Mouse (Mus musculus): ENCODE data around the gene Elk3.

DNA sequence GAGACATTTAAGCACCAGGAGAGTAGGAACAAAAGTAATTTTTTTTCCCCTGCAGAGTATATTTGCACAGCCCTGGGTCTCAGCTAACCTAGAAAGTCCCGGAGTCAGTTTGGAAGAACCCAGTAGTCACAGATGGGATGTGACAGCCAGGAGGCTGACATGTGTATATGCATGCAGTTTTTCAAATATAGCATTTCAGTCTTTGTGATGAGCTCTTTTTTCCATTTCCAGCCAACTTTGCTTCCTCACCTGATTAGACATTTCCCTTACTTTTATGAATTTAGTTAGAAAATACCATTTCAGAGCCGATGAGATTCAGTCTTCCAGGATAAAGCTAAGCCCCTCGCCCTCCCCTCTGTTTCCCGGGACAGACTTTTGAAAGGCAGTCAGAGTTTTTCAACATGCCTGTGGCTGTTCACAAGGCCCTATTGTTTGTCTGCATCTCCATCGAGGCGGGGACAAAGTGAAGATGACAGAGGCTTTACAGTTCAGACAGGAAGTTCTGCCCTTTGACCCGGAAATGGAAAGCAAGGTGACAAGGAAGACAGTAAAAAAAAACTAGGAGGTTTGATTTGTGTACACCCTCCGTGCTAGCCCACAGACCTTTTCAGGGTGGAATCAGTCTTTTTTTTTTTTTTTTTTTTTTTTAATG, 44.5 kb upstream of the Elk3 start:
- no peak for TF ChIP-seq CTCF (IDR thresholded peaks at IDR 0.05; ENCODE audit: insufficient read depth, low read length)
- no peak for TF ChIP-seq POLR2A (IDR thresholded peaks at IDR 0.05; ENCODE audit: borderline replicate concordance, extremely low read depth, low read depth, low read length)
